Mouse (Mus musculus) spleen, adult 2 months (tissue): ENCODE measurements around the gene Lexm.

Experiments
- CTCF ChIP-seq: fragments of 200-500 bp; IDR thresholded peaks from 2 replicates; pipeline ENCODE4 v1.5.1; 2011; ENCODE audit warnings: mild to moderate bottlenecking, inconsistent platforms; ENCODE audit not compliant: insufficient read depth, insufficient read length, insufficient replicate concordance; ENCODE audit errors: extremely low read depth
- POLR2A ChIP-seq: fragments of 200-500 bp; IDR thresholded peaks from 2 replicates; pipeline ENCODE4 v1.6.1; 2011; ENCODE audit warnings: low read depth, low read length, inconsistent platforms

- TF ChIP-seq CTCF (no peak), POLR2A (no peak)
Observed at GRCm38 (mm10) chr4:106596200-106596599, 20.8 kb downstream of the Lexm start.
